Mouse (Mus musculus) T-cell, adult 2 months (primary cell): ENCODE measurements around the gene Atg10.

Source experiments
- DNase-seq: peaks from one replicate; pipeline ENCODE4 v3.0.0; 2022; ENCODE audit warnings: low spot score

The Atg10 gene

DNA sequence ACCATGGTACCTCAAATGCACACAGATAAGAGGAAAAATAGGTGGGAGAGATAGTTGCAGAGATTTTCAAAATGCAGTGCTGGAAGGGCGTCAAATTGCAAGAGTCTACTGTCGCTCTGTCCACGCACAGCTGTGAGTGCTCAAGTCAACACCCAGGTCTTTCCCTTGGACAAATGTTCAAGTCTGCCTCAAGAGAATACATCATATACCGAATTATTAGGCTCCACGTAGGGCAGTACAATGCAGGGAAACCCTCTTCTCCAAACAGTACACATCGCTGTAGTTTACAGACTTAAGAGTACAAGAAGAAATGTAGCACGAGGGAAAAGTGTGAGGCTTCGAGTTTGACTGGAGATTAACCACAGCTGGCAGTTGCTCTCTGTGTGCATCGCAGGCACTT is 200.3 kb downstream of the Atg10 start:
- DNase-seq: no peak

DNA sequence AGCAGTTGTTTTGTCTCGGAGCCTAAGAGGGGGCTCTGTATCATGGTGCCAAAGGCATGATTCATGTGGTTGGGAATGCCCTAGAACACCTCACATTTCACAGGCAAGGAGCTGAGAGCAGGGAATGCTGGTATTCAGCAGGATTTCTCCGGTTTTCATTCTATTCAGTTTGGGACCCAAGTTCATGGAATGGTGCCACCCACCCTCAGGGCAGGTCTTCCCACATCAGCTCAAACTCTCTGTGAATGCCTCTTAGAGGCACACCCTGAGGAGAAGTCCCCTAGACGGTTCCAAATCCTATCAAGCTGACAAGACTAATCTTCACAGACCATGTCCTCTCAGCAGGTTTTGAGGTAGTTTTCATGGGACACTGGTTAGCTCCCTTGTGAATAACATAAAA is 211.9 kb downstream of the Atg10 start:
- DNase-seq: no peak

DNA sequence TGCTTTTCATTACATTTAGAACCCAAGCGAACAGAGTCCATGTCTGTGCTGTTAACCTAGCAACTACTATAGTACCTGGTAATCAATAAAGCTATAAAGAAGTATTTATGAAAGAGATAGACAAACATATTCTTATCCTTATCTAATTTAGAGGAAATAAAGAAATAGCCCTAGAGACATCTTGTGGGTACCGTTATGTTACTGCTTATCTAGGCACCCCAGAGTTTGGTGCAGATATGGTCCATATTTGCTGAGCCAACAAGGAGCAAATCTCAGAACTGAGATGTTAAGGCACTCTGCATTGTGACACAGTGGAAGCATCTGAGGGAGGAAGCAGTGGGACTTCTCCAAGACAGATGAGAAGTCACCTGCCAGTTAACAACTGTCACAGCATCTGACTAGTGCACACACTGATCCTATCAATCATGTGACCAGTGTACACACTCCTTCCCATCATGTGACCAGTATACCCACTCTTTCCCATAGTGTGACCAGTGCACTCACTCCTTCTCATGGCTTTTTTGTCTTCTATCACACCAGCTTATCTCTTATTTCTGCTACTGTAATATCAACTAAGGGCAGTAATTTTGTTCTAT is 228.6 kb downstream of the Atg10 start:
- no peak for DNase-seq

DNA sequence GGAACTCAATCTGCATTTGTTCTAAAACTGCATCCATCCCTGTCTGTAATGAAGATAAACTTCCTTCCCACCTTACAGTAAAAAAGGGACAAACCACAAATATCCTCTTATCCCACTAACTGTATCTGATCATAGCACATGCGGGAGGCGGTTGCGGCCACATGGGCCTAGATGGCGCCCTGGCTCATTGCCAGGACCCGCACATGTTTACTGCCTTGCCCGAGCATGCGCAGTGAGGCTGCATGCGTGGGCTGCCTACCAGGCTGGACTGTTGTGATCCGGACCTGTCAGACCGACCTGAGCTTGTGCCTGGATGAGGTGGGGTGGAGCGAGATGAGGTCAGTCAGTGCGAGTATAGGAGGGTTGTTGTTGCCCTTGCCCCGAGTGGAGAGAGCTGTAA is 230.2 kb downstream of the Atg10 start:
- DNase-seq: no peak

DNA sequence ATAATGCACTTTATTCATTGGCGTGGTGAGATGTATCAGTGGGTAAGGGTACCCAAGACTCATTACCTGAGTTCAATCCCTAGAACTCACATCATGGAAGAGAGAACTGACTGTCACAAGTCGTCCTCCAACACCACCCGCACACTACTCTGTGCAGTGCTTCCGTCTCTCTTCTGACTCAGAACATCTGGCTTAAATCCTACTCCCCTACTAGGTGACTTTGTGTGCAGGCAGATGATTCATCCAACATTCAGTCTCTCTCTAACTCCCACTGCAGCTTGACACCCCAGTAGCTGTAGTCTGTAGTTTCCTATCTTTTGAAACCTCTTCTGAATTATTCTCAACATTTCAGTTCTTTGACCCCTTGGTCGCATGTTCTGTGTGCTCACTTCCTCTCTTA is 230.8 kb downstream of the Atg10 start:
- no peak for DNase-seq

DNA sequence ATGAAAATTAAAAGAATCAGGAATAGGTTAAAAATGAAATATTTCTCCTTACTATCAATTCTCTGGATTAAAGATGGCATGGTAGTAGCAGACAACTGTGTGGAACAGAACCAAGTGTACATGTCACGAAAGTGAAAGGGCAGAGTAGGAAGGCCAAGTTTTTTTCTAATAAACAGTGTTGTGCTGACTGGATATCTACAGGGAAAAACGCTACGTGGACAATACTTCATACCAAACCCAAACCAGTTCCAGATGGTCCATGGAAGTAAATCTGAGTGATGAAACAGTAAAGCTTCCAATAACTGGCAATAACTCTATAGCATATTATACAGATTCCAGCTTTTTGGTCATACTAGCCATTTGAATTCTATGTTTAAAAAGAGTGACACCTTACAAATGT is 235.5 kb downstream of the Atg10 start:
- no peak for DNase-seq

DNA sequence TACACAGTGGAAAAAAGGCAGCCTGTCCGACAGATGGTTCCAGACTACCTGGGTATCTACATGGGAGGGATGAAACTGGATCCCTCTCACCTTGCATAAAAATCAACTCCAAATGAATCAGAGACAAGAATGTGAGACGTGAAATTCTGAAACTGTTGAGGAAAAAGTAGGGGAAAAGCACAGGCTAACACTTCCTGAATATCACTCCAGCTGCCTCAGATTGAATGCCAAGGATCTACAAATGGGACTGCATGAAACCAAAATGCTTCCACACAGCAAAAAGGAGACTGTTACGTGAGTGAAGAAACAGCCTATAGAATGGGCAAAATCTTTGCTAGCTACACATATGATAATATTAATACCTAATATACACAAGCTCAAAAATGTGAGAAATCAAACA is 238.4 kb downstream of the Atg10 start:
- no peak for DNase-seq

DNA sequence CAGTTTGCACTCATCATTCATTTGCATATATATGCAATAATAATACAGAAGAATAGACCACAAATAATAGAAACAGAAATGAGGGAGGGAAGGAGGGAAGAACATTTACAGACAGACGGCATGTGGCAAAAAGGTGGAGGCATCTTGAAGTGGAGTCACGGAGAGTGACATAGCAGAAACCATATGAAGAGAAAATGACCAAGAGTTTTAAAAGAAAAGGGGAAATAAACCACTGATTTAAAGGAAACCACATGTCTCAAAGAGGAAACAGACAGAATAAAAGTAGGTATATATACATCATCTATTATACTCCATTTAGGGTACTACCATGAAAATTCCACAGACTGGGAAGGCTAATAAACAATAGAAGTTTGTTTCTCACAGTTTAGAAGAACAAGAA is 239.7 kb downstream of the Atg10 start:
- no peak for DNase-seq

DNA sequence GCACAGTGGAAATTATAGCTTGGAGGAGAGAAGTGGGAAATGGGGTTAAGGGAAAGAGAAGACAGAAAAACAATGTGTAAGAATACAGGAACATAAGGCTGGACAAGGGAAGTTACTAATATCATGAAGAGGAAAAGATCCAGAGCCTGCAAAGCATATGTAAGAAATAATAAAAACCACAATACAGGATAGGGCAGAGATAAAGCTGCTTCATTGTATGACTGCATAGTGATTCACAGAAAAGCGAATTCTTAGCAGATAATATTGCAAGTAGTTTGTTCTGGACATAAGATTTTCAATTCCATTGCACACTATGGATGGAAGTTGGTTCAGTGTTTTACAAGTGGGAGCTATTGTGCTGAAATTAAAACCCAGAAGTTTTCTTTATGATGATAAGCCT is 242.0 kb downstream of the Atg10 start:
- no peak for DNase-seq

DNA sequence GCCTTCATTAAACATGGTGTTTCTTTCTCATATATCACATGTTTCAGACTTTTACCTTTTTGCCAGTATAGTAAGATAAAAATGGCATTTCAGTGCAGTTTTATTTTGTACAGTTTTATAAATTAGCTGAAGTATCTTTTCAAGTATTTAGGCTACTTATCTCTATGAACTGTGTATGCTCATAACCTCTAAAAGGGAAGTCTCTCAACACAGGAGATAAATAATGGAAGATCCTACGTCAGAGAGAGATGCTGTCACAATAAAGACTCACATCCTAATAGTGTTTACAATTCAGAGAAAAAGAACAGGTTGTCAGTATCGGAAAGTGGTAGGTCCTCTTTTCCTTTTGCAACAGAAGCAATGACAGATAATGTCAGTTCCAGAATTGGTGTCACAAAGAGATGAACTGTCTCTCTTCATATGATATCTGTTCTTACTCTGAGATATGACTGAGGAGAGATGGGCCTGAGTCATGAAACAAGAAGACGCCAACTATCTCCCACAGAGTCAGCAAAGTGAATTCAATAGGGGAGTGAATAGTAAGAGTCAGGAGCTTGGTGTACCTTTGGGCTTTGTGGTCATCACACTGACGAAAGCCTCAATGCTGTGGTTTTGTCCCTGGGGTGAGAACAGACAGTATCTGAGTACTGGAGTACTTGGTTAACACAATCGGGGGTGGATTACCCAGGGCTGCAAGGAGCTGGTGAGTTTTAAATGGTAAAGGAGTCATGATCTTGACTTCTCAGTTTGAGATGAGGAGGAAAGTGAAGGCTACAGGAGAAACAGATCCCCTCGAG is 242.7 kb downstream of the Atg10 start:
- DNase-seq: no peak

DNA sequence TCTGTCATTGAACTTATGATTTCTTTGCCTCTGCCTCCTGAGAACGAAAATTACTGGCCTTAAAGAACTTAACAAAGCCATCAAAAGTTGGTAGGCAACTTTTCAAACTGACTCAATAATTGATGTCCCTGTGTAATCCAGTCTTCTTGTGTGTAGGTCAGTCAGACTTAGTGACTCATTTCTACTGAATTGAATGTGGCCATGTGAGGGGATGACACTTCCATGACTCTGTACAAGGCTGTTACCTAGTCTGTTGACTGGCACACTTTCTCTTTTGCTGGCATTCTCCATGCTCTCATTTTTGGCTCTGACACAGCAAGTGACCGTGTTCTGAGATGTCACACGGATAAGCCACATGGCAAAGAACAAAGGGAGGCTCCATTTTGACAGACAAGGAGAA is 246.7 kb downstream of the Atg10 start:
- DNase-seq: no peak

DNA sequence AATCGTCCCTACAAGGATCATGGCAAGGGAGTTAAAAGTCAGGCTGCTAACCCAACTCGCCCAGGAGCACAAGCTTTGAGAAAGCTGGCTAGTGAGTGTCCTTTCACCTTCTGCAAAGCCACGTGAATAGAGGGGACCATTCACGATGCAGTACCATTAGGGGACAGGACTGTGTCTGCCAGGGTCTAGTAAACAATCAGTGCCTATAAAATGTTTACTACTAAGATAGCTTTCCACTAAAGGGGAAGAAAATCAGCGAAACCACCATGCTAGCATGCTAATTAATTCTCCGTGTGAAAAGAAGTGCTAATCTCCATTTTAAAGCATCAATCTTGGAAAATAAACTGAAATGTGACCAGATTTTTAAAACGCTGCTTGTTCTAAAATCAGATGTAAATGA is 250.4 kb downstream of the Atg10 start:
- DNase-seq: no peak

DNA sequence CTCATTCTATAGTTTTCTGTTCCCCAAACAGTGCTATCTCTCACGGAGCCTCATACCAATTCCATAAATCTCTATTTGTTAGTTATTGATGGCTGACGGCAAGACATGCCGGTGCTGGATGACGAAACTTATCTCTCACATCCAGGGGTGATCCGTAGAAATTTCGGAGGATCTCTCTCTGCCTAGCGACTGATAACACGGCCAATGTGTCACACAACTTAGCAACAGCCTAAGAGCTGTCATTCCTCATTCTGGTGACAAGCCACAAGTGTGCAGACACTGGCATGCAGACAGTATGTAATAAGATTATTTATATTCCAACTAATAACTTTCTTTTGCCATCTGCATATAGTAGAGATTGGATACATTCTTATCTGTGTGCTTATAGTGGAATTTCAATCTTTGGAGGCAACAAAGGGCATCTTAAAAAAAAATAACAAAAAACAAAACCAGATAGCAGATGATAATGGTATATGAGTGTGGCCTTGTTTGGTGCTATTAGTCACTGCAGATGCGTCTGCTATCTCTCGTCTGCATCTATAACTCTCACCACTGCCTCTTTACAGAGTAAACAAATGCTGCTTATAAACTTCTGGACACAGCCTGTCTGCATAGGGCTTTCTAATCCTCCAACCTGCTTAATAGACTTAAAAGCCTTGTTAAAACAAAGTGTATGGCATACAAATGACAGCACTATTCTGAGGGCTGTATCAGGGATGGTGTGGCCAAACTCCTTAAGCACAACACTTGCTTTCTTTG is 253.3 kb downstream of the Atg10 start:
- DNase-seq: no peak

DNA sequence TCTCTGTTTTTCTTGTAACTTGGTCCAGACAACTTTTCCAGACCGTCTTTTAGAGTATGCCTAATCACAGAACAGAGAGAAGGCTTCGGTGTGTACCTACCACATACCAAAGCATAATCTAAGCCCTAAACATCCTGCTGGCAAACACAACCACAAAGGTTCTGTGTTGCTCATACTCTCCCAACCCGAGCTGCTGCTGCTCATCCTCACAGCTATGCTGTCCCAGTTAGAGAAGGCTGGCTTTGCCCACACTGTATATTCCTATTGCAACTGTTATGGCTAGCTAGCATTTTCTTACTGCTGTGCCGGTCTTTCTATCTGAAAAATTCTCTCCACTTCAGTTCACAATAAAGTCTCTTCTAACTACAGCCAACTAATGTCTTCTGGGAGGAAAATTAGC is 254.8 kb downstream of the Atg10 start:
- DNase-seq: no peak

DNA sequence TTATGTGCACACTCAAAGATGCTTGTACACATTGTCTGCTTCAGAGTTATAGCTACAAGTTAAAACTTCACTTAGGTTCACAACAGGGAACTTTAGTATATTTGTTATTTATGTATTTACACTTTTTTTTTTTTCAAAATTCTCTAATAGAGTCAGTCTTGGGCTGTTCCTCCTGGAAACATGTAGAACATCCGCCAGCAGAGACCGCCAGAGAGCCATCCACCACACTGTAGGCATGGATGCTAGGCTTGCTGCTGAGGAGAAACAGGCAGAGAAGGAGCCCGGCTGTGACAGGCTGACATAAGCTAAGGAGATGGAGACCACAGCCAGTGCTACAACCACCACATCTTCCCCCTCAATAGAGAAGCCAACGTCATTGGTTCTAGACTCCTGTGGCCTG is 256.3 kb downstream of the Atg10 start:
- DNase-seq: peak; percentile 51

DNA sequence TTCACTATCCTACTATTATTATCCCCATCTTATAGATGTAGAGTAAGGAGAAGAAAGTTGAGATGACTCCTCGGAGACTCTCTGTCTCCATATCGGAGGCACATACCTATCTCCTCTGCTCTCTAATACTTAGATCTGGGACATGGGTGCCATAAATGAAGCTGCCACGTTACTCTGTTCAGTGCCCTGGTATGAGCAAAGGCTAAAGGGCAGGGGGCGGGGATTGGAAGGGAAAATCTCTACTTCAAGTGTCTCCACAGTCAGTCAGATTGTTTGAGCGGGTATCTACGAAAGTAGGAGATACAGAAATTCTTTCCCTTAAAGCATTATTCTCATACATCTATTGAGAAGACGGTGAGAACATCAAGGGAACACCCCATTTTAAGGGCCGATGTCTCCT is 257.8 kb downstream of the Atg10 start:
- DNase-seq: no peak

DNA sequence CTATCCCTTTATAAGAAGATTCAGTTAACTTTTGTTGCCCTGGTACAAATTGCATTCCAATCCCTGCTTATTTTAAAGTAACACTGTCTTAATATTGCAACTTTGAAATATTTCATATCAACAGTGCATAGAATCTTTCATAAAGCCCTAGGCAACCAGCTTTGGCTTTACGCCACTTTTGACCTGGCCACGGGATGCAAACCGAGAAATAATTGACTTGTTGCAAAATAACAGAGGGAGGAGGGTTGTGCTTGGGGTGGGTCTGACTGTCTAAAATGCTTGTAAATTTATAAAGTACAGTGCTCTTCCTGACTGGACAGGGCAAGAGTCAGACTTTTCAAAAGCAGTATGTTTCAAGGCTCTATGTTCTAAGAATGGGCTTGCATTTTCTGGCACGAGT is 259.3 kb downstream of the Atg10 start:
- DNase-seq: no peak

DNA sequence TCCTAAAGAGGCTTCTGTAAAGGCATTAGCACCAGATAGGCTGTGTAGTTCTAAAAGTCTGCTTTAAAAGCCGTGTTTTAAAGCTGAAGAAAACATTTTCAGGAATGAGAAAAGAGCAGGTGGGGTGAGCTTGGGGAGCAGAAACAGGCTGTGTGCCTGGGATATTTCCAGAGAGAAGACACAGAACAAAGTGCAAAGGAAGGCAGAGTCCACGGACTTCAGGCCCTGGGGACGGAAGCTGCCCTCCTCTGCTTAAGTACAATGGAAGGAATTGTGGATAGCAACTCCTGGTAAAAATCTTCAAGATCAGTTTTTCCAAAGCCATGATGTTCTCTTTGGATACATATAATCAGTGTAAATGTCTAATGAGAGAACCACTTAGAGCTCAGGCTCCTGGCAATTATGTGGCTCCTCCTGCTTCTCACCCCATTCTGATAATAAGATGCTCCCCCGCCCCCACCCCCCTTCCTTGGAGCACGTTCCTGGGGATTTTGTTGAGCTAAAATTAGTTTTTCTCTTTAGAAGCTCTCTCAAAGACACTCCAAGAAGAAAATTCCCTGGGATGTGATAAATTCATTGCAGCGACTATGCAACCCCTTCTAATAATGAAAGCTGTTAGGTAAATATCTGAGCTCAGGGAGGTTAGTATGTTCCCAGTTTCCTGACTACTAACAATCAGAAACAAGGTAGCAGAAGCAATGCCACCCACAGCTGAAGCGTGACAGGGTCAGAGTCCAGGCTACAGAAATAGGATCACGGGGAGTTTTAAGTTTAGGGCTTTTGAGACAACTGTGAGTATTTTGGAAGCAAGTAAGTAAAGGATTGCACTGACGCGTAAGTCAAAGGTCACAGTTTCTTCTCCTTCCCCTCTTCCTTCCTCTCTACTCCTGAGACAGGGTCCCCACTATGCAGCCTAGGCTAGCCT is 260.7 kb downstream of the Atg10 start:
- no peak for DNase-seq

DNA sequence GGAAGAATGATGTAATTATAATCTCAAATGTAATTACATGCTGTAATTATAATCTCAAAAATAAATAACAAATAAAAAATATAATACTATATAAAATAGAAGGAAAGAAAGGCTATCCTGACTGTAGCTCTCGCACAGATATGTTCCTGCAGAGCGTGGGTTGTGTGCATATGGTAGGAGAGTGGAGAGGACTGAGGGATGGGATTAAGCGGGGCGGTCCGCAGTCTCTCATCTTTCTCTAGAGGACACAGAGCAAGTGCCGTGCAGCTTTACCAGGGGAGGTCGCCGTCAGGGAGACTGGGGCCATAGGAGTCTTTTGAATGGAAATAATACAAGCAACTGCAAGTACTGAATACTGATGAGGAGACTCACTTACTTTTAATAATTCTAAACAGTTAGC is 263.2 kb downstream of the Atg10 start:
- no peak for DNase-seq

DNA sequence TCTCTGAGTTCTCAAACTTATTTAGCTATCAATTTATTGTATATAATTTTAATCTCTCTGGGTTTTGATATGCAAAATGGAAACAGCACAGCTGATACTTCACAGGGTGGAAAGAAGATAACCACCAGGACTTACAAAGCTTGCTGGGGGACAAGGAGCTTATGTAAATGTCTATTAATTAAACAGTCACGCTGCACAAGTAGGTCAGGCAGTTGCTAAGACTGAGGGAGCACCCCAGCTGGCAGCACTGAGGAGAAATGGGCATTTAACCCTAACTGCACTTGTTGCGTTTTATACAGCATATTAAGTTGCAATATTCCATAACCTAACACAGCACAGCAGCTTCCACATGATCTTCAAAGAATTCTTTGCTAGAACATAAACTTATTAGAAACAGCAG is 264.9 kb downstream of the Atg10 start:
- DNase-seq: no peak

DNA sequence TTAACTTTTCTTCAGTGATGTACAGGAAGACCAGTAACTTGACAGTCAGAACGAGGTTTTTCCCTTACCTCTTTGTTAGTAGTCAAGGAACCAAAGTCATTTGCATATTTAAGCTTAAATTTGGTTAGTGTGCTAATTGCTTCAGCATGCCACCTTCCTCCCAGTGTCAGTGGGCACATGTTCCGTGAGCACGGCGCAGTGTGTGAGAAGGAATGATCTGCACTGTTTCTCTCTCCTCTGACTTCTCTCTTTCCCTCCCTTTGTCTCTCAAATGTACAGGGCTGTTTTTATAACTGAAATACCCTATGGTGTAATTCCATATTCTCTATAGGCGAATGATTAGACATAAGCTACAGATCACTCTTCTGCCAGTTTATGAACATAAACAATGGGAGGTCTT is 284.2 kb downstream of the Atg10 start:
- DNase-seq: no peak

DNA sequence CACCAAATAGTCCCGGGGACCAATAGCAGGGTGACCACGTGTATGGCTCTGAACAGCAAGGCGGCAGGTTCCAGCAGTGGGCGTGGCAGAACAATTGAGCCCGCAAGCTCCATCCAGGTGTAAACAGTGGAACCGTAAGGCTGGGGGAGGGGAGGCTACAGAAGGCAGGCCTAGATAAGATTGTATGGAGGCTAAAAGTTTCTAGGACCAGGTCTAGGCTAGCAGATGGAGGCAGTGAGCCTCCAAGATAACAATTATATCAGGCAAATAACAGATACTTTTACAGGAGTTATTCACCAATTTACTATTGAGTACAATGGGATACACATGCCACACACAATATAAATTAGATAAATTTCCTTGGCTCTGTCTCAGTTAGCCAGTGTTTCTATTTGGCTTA is 284.6 kb downstream of the Atg10 start:
- no peak for DNase-seq
